Mouse (Mus musculus) left cerebral cortex, adult 18-20 months (tissue): ENCODE measurements at regions not wholly inside any gene's neighbourhood (a gene's known extent, or its start where the extent isn't known, plus 50 kb on each side); places are given as distances from the start of the nearest gene placed in this dataset.

ENCODE experiments used
- DNase-seq, 2 experiments: peaks; one replicate each; pipeline ENCODE4 v3.0.0; 2021 to 2022; ENCODE audit warnings: low spot score in 2 of 2, mixed read lengths in 1 of 2

DNA sequence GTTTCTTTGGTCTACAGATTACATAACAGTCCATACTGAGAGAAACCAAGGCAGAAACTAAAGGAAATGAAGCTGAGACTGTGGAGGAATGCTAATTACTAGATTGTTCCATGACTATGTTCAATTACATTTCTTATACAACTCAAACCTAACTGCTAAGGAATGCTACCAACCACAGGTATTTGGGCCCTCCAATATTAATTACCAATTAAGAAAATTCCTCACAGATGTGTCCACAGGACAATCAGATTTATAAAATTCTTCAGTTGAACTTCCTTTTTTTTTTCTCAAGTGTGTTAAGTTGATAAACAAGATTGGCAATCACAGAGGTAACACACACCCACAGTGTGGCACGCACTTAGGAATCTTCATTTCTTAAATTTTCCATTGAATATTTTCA lies 196.8 kb upstream of the A730009L09Rik start:
- DNase-seq: no peak

DNA sequence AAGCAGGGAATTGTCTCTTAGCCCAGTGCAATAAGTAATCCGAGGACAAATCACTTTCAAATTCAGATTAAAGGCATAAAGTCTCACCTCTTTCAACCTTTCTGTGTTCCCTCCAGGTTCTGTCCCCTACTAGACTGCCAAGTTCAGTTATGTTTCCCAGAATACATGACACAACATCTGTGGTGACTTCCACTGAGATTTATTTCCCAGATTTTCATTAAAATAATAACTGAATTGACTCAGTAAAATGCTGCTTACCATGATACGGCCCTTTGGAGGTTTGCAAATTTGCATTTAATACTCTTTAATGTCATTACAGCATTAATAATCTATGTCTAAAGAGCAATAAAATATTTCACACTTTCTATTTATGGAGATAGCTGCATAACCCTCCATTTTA lies 193.4 kb upstream of the A730009L09Rik start:
- no peak for DNase-seq

DNA sequence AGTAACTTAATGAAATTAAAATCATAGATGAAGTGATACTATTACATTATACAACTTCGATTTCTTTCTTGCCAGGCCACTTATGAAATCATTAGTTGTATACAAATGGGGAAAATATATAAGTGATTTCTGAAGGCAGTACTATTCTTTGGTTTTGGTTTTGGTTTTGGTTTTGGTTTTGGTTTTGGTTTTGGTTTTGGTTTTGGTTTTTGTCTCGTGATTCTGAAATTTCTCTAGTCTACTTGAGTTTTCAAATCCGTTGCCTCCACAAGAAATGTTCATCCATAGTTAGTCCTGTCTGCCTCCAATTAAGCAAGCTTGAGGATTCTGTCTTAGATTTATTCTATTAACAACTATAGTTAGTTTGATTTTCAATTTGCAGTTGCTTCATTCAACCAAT lies 184.6 kb upstream of the A730009L09Rik start:
- DNase-seq: no peak

DNA sequence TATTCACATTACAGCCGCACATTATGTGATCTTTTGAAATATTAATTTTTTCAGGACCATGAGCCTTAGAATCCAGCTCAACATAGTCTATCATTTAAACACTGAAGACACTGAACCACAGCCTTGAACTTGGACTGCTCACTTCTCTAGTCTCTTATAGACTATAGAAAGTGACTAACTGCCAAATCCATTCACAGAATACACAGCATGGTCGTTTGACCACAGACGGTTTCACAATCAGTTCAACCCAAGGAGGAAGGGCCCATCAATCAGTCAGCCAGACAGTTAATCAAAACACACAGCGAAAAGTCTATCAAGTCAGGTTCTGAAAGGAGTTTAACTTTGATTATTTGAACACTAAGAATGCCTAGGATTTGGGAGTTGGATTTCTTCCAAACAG lies 168.8 kb upstream of the A730009L09Rik start:
- DNase-seq: no peak

DNA sequence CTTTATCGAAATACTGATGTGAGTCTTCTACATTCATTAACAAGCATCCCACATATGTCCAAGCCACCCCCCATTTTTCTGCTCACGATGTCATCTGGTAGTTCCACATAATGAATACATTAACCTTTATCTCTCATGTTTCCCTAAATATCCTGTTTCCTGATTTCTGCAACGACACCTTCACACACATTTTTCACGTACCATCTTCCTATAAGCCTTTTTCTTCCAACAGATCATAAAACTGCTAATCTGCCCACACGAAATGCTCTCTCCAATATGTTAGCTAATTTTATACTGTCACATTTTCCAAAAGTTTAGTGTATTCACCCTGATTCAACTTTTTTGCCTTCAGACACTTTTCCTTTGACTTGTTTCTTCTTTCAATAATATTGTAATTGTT lies 159.8 kb upstream of the A730009L09Rik start:
- DNase-seq: no peak

DNA sequence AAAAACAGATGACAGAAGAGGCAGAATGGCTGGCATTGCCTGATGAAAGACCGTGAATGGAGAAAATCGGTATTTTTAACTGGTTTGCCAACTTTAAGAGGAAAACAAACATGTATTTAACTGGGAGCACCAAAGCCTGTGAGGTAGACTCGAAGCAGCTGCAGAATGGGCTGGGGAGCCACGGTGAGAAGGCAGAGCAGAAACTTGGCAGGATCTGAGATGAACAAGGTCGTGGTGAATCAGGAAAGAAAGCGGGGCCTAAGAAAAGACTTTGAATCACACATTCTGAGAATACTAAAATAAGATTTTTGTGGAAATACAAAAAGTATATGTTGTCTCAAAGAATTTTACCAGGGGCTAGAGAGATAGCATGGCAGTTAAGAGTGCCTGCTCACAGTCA lies 149.0 kb upstream of the A730009L09Rik start:
- DNase-seq: peak; percentile 6 to 29

DNA sequence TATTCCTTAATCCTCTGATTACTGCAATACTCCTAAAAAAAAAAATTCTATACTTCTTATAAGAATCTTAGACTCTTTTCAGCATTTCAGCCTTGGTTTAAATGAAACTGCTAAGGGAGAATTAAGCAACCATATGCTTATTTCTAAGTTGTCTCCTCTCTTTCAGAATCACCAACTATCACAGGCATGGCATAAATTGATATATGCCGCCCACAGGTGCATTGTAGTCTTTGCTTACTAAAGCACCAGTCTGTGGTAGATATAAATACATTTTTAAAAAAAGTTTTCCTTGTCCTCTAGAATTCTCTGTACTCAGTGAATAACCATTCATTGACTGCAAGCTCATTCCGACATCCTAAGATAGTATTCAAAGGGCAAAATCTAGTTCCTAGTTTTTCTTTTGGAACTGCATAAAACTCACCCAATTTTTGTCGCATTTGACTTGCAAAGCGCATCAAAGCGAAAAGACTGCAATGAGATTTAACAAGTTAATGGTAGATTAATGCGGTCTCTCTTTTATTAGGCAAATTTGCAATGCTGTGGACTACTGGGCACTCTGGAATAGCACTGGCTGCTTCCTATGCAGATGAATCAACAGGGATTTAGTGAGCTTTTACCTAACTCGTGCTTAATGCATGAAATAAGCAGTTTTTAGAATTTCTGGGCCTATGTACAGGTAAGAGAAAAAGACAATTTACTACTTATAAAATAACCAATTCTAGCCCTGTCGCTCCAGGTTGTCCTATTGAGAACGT lies 145.8 kb upstream of the A730009L09Rik start:
- DNase-seq: no peak

DNA sequence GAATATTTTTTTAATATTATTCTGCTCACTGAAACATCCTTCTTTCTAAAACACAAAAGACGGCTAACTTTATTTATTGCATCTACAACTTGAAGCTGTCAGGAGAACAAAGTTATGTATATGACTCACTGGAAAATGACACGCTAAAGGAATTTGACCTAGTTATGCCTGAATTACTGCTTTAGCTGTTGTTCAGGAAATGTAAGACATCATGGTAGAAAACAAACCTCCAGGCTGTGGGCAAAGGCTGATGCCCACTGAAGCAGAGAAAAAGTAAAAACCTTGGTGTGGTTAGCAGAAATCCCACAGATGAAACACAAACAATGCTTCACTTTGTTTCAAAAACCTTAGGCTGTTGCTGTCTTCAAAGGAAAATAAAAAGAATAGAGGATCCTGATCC lies 136.5 kb upstream of the A730009L09Rik start:
- DNase-seq: no peak

DNA sequence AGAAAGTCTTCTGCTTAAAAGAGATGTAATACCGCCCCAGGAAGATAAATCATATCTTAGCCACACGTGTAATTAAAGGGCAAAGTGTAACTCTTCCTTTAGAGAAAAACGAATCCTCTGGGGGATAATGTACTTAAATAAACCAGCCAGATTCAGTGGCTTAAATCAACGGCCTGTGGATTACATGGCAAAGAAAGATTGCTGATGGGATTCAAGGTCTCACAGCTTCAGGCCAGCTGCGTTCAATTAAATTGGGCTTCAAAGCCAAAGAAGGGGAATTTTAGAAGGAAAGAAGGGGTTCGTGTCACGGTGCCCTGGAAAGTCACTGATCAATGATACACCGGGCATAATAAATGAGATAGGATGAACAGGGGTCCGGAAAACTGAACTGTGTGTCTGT lies 123.2 kb upstream of the A730009L09Rik start:
- DNase-seq: no peak

DNA sequence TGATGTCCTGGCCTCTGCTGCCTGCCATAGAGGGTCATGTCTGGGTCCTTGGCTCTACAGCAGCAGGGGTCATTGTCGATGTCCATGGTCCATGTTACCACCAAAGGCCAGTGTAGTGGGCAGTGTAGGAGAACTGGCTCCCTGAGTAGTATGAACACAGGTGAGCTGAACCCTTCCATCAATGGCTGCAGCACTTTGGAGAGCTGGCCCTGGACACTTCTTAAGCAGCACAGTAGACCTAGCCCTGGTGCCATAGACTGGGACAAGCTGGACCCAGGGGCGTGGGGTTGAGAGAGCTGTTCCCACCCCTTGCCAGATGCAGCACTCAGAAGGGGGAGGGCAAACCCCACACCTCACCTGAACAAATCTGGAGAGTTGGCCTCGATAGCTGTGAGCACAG lies 120.0 kb upstream of the A730009L09Rik start:
- no peak for DNase-seq

DNA sequence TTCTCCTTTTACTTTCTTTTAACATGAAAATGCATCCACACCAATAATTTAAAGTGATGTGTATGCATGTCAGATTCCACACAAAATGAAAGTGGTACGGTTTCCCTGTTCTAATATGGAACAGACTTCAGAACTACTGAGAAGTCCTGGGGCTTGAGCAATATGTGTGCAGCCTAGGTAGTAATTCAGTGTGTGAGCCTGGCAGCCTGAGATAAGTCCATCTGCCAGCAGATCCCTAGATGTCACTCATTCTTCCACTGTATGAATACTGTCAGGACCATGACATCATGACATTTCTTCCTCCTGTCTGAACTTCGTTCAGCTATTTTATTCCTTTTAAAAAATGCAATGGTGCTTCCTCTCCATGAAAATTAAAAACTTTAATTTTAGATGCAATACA lies 93.3 kb upstream of the A730009L09Rik start:
- DNase-seq: no peak

DNA sequence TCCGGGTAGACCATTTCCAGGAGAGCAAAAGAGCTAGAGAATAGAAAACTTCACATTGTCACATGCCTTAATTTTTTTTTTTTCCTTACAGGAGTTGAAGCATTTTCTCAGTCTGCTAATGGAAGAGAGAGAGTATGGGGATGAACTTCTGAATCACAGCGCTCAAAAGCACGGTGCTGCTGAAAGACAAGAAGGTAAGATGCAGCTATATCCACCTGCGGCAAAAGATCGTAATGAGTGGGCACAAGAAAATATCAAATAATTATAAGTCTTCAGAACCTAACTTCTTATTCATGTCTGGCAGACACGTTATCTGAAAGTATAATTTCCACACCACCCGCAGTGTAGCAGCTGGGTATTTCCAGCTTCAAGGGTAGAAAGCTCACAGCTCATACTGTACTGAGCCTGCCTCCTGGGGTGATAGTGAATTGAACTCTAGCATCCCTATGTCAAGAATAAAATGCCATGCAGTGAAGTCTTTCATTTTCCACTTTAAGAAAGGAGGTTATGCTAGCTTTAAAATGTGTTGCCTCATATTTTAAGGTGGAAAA lies 87.9 kb upstream of the A730009L09Rik start:
- DNase-seq: no peak

DNA sequence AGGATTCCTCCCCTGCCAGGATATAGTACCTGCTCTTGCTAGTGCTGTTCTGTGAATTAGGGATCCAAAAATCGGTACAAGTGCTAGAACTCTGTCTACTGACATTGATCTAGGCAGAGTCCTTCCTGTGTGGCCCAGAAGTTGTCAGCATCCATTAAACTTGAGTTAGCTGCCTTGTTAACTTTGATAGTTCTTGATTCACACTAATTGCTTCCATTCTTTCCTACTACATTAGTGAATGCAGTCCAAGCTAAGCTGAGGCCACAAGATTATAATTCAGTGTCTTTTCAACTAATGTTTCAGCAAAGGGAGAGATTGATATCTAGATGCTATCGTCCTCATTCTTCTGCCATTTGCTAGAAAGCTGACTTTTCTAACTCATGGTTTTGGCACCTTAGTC lies 58.3 kb upstream of the A730009L09Rik start:
- DNase-seq: no peak

DNA sequence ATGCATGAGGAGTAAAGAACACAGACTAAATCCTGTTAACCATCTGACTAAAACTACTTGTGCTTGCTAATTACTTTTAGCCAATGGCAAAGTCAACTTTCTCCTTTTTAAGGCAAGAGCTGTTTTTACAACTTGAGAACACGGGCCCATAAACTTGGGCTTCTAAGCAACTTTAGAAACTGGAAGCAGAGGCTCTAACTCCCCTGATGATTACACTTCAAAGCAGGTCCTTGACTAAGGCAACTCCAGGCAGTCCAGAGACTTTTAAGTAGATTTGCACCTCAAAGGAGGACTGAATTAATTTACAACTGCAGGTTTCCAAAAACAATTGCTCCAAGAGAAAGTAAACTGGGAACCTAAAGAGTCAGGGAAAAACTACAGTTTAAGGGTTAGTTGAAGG lies 52.8 kb upstream of the A730009L09Rik start:
- DNase-seq: no peak
